Mouse (Mus musculus): Measurements from ENCODE around the gene Faah.

- TF ChIP-seq CTCF (IDR thresholded peaks at IDR 0.05; ENCODE audit: extremely low read depth, insufficient read depth, insufficient read length, insufficient replicate concordance) (no peak), POLR2A (IDR thresholded peaks at IDR 0.05; ENCODE audit: low read depth, low read length) (no peak)
Measured at GRCm38 (mm10) chr4:116000671-116001070, 17.1 kb downstream of the Faah start.

Measured in spleen, adult 2 months (tissue).